Mouse (Mus musculus): ENCODE measurements around the gene Pitpnm2. TPM values are rescaled to one million over a fixed set of nuclear protein-coding genes. Genes with fewer than 3 reads are reported as not detected.
A peak's percentile ranks its signal among the peaks of the same experiment; 100 is the strongest.

Pitpnm2 gene
- polyA plus RNA-seq, 1 experiment from 2014 or later, result 4.8 TPM

- Histone ChIP-seq H3K4me2 (peak within 1 kb of the TSS; percentile 92), H3K4me1 (peaks cover 29% of the 10 kb centered on the region), H3K27ac (peak within 1 kb of the TSS; percentile 90), H3K36me3 (peaks cover 10% of the 10 kb centered on the region; the same call in 1 of the 2 replicates), H3K9me3 (no peaks in the 10 kb centered on the region), H3K27me3 (no peaks in the 10 kb centered on the region), H3K4me3 (peak within 1 kb of the TSS; percentile 73), H3K9ac (peak within 1 kb of the TSS; percentile 61)
- peak; percentile 99 for ATAC-seq (ENCODE audit: insufficient number of reproducible peaks, low FRiP score, low TSS enrichment, low read depth)
- under 1% methylated on average over 66 of the region's 66 CpGs for WGBS
Measured at GRCm38 (mm10) chr5:124111742-124112497, 137.6 kb downstream of the Pitpnm2 start, which contains the start of gene Ogfod2. Gene Ogfod2 (plus strand): TSS chr5:124112297.

GRCm38 (mm10) chr5:124111077-124111741 lies 138.4 kb downstream of the Pitpnm2 start:
- Histone ChIP-seq H3K4me3 (peak overlapping the region; percentile 73), H3K4me1 (peaks cover 23% of the 10 kb centered on the region), H3K9ac (peak overlapping the region; percentile 54), H3K27me3 (no peaks in the 10 kb centered on the region), H3K36me3 (peaks cover 10% of the 10 kb centered on the region; the same call in 1 of the 2 replicates), H3K4me2 (peak overlapping the region; percentile 92), H3K27ac (peak overlapping the region; percentile 90), H3K9me3 (no peaks in the 10 kb centered on the region)
- WGBS, result 22% methylated on average over 17 of the region's 17 CpGs
- ATAC-seq (ENCODE audit: insufficient number of reproducible peaks, low FRiP score, low TSS enrichment, low read depth), result peak; percentile 7; the same call in 1 of the 2 replicates

- no peak overlapping the region for H3K27ac ChIP-seq
- no peak for ATAC-seq (ENCODE audit: insufficient number of reproducible peaks, low FRiP score, low TSS enrichment, low read depth)
Measured at GRCm38 (mm10) chr5:124103552-124103951, 146.0 kb downstream of the Pitpnm2 start.

DNA sequence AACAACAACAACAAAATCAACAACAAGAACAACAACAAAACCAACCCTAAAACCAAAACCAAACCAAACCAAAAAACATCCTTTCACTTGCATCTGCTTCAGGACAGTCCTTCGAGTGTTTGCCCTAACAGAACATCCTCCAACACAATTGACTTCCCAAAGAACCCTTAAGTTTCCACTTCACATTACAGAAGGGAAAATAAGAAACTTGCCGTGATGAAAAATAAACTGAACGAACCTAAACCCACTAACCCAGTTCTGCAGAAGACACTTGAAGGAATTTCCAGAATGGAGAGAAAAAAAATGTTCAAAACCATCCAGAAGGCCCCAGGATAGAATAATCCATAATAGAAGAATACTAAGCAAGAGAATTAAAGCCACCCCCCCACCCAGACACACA lies 146.5 kb downstream of the Pitpnm2 start:
- no peaks in the 10 kb centered on the region for H3K27me3 ChIP-seq
- no peak overlapping the region for H3K4me3 ChIP-seq
- H3K36me3 ChIP-seq, result no peaks in the 10 kb centered on the region
- H3K27ac ChIP-seq, result no peak overlapping the region
- no peak overlapping the region for H3K4me2 ChIP-seq
- WGBS, result 83% methylated on average over 3 of the region's 3 CpGs
- no peaks in the 10 kb centered on the region for H3K9me3 ChIP-seq
- no peaks in the 10 kb centered on the region for H3K4me1 ChIP-seq
- ATAC-seq (ENCODE audit: insufficient number of reproducible peaks, low FRiP score, low TSS enrichment, low read depth), result no peak
- no peak overlapping the region for H3K9ac ChIP-seq

More at GRCm38 (mm10) chr5:124103552-124103951, 146.0 kb downstream of the Pitpnm2 start:
- no peak overlapping the region for H3K4me2 ChIP-seq
- H3K27me3 ChIP-seq, result no peaks in the 10 kb centered on the region
- no peaks in the 10 kb centered on the region for H3K4me1 ChIP-seq
- H3K9me3 ChIP-seq, result no peaks in the 10 kb centered on the region
- 94% methylated on average over 9 of the region's 9 CpGs for WGBS
- no peak overlapping the region for H3K4me3 ChIP-seq
- no peak overlapping the region for H3K9ac ChIP-seq
- H3K36me3 ChIP-seq, result no peaks in the 10 kb centered on the region

DNA sequence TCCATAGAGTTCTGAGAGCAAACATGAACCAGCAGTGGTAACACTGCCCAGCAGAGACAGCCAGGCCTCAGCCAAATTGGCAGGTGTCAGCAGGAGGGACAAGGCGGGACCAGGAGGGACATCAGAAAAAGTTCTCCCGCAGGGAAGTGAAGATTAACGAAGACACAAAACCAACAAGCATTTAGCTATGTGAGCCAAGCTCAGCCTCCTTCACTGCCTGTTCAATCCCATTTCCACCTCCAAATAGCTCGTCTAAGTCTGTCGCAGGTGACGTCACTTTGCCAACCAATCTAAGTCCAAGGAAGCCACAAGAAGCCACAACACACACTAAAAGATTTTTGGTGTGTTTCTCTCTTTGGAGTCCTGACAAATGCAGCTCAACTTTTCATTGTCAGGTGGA lies 147.2 kb downstream of the Pitpnm2 start:
- ATAC-seq (ENCODE audit: insufficient number of reproducible peaks, low FRiP score, low TSS enrichment, low read depth), result no peak
- 84% methylated on average over 6 of the region's 6 CpGs for WGBS
- no peaks in the 10 kb centered on the region for H3K36me3 ChIP-seq
- no peaks in the 10 kb centered on the region for H3K9me3 ChIP-seq
- H3K9ac ChIP-seq, result no peak overlapping the region
- no peaks in the 10 kb centered on the region for H3K4me1 ChIP-seq
- no peak overlapping the region for H3K4me3 ChIP-seq
- no peak overlapping the region for H3K4me2 ChIP-seq
- H3K27ac ChIP-seq, result no peak overlapping the region
- H3K27me3 ChIP-seq, result no peaks in the 10 kb centered on the region

DNA sequence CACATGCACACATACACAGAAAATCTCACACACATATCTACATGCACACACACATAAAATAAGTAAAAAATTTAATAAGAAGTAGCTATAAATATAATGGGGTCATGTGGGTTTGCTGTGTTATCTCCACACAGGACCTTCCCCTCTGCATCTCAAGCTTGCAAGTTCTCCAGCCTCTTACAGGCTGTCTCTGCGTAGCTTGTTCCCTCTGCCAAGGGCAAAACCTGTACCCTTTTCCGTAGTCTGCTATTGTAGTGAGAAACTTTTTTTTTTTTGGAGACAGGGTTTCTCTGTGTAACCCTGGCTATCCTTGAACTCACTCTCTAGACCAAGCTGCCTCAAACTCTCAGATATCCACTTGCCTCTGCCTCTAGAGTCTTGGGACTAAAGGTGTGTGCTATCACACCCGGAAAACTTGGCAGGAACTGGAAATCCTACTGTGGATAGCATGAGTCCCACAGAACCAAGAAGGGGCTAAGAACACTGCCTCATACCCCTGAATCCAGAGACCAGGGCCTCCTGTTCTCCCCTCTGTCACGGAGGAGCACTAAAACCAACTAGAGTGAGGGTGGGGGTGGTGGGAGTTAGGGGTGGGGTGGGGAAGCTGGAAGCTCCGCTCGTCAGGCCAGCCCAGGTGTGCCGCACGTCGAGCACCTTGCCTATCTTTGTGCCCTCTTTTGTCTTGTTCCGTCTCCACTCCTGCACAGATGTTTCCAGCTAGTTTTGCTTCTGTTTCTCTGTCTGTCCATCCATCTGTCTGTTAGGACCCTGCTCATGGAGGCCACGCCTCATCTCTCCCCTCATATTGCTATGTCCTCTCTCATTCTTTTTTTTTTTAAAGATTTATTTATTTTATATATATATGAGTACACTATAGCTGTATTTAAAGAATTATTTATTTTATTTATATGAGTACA lies 149.2 kb downstream of the Pitpnm2 start:
- peaks cover 3% of the 10 kb centered on the region for H3K4me1 ChIP-seq
- H3K4me3 ChIP-seq, result no peak overlapping the region
- no peak overlapping the region for H3K4me2 ChIP-seq
- peaks cover 1% of the 10 kb centered on the region; the same call in 1 of the 2 replicates for H3K27me3 ChIP-seq
- no peaks in the 10 kb centered on the region for H3K36me3 ChIP-seq
- ATAC-seq (ENCODE audit: insufficient number of reproducible peaks, low FRiP score, low TSS enrichment, low read depth), result no peak
- whole genome bisulfite sequencing, result 86% methylated on average over 11 of the region's 11 CpGs
- H3K27ac ChIP-seq, result no peak overlapping the region
- H3K9me3 ChIP-seq, result no peaks in the 10 kb centered on the region
- H3K9ac ChIP-seq, result no peak overlapping the region

DNA sequence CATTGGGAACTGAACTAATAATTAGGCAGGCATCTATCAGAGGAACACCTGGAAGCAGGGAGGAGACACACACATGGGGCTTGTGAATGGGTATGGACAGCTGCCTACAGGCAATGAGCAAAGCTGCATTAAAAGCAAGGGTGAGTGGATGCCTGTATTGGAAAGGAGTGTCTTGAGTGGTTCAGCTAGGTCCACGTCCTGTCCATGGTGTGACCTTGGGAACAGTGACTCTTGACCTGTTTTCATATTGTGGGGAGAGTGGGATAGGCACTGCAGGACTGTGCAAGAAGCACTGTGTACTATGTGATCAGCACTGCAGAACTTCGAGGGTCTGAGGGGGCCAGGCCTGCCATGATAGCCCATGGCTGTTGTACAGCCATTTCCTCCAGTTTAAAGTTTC lies 150.6 kb downstream of the Pitpnm2 start:
- no peak for ATAC-seq (ENCODE audit: insufficient number of reproducible peaks, low FRiP score, low TSS enrichment, low read depth)
- H3K4me2 ChIP-seq, result no peak overlapping the region
- H3K9ac ChIP-seq, result no peak overlapping the region
- H3K4me3 ChIP-seq, result no peak overlapping the region
- no peaks in the 10 kb centered on the region for H3K9me3 ChIP-seq
- H3K36me3 ChIP-seq, result no peaks in the 10 kb centered on the region
- H3K27ac ChIP-seq, result no peak overlapping the region
- H3K4me1 ChIP-seq, result peaks cover 14% of the 10 kb centered on the region
- WGBS, result 83% methylated on average over 2 of the region's 2 CpGs
- H3K27me3 ChIP-seq, result peaks cover 14% of the 10 kb centered on the region

DNA sequence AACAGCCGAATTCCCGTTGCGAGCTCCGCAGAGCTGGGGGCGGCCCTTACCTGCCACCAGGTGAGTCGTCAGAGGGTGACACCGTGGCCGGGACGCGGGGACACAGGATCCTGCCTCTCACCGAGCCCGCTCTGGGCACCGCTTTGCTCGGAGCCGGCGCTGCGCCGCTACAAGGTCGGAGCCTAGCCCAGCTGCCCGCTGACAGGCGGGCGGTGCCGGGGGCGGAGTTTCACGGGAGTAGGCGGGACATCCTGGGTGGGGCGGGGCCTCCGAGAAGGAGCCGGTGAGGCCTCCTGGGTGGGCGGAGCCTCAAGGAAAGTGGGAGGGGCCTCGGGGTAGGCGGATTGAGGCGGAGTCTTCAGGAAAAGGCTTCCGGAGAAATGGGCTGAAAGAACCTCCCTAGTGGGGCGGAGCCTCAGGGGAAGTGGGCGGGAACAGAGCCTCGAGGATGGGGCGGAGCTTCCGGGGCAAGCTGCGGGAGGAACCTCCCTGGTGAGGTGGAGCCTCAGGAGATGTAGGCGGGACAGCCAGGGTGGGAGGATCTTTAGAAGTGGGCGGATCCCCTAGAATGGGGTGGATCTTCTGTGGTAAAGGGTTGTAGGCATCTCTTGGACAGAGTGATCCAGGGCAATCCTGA lies 153.8 kb downstream of the Pitpnm2 start, which contains the start of gene Abcb9:
Abcb9 (minus strand) TSS at position 203 of the 637 bp plus-strand sequence.
- Histone ChIP-seq H3K9me3 (no peaks in the 10 kb centered on the region), H3K36me3 (no peaks in the 10 kb centered on the region), H3K27ac (no peak within 1 kb of the TSS), H3K27me3 (peaks cover 15% of the 10 kb centered on the region), H3K4me1 (peaks cover 18% of the 10 kb centered on the region), H3K9ac (peak within 1 kb of the TSS; percentile 27), H3K4me3 (peak within 1 kb of the TSS; percentile 50), H3K4me2 (peak within 1 kb of the TSS; percentile 87)
- WGBS, result 2% methylated on average over 42 of the region's 42 CpGs
- peak; percentile 60 for ATAC-seq (ENCODE audit: insufficient number of reproducible peaks, low FRiP score, low TSS enrichment, low read depth)

GRCm38 (mm10) chr5:124095077-124095581 lies 154.4 kb downstream of the Pitpnm2 start:
- Histone ChIP-seq H3K4me1 (peaks cover 18% of the 10 kb centered on the region), H3K27ac (no peak overlapping the region), H3K36me3 (no peaks in the 10 kb centered on the region), H3K4me2 (peak overlapping the region; percentile 87), H3K9ac (peak overlapping the region; percentile 27), H3K27me3 (peaks cover 15% of the 10 kb centered on the region), H3K9me3 (no peaks in the 10 kb centered on the region), H3K4me3 (peak overlapping the region; percentile 50)
- 14% methylated on average over 19 of the region's 19 CpGs for WGBS
- peak; percentile 35; the same call in 1 of the 2 replicates for ATAC-seq (ENCODE audit: insufficient number of reproducible peaks, low FRiP score, low TSS enrichment, low read depth)

GRCm38 (mm10) chr5:124093852-124094604 lies 155.5 kb downstream of the Pitpnm2 start:
- no peak for ATAC-seq (ENCODE audit: insufficient number of reproducible peaks, low FRiP score, low TSS enrichment, low read depth)
- 83% methylated on average over 12 of the region's 12 CpGs for WGBS

More at GRCm38 (mm10) chr5:124093852-124094604, 155.5 kb downstream of the Pitpnm2 start:
- Histone ChIP-seq H3K9me3 (no peaks in the 10 kb centered on the region), H3K4me3 (no peak overlapping the region), H3K9ac (no peak overlapping the region), H3K27me3 (peaks cover 15% of the 10 kb centered on the region), H3K27ac (no peak overlapping the region), H3K36me3 (no peaks in the 10 kb centered on the region), H3K4me2 (no peak overlapping the region), H3K4me1 (peaks cover 18% of the 10 kb centered on the region)

Measured in limb, embryonic 15.5 days (tissue).